Mouse (Mus musculus): ENCODE measurements around the gene Mylk4.

GRCm38 (mm10) chr13:32795166-32795565 is 11.4 kb upstream of the Mylk4 start:
- TF ChIP-seq CTCF (IDR thresholded peaks at IDR 0.05; ENCODE audit: borderline replicate concordance, insufficient read depth, low read depth, low read length): no peak
- TF ChIP-seq POLR2A (IDR thresholded peaks at IDR 0.05; ENCODE audit: borderline replicate concordance, insufficient read depth, low read length): no peak
